Mouse (Mus musculus) frontal cortex, adult (tissue): ENCODE measurements around the gene BC107364.
"Not testable (repeated sequence)": the region's sequence is repeated elsewhere in the genome, so short reads cannot be mapped to it uniquely, and the experiment has no call there.

Source experiments
- ATAC-seq: cut with Nextera tagmentation; 2 replicates; pipeline ENCODE4 v1.9.2; 2017; ENCODE audit warnings: mild to moderate bottlenecking, moderate library complexity, mixed read lengths; ENCODE audit not compliant: low TSS enrichment

The BC107364 gene

DNA sequence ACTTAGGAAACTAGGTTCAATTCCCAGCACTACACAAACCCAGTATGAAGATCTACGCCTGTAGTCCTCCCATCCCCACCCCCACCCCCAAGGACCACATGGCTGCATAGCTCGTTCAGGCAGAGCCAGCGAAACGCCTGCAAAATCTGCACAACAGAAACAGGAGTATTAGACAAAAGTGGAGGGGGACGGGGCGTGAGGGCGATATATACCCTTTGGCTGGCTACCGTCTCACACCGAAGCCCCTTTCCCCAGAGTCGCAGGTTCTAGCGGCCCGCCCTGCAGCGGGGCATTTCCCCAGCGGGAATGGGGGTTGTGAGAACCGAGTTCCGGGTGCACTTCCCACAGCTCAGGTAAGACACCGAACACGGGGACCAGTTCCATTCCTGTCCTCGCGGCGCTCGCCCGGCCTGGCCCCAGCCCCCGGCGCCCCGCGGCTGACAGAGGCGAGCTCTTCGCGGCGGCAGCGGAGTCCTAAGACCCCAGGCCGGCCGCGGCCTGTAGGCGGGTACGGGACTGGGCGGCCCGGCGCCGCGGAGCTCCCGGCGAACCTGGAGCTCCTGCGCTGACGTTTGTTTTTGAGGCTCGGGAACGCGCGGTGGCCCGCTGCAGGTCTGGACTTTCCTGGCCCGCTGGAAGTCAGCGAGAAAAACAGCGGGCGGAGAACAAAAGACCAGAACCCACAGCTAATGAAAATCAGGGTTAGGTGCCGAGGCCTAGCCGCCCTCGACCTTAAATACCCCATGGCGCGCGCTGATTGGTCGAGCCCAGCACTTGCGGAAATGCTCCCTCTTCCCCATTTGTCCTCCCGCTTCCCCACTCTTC lies 37.8 kb downstream of the BC107364 start:
- peak; percentile 41; the same call in 1 of the 2 replicates for ATAC-seq

DNA sequence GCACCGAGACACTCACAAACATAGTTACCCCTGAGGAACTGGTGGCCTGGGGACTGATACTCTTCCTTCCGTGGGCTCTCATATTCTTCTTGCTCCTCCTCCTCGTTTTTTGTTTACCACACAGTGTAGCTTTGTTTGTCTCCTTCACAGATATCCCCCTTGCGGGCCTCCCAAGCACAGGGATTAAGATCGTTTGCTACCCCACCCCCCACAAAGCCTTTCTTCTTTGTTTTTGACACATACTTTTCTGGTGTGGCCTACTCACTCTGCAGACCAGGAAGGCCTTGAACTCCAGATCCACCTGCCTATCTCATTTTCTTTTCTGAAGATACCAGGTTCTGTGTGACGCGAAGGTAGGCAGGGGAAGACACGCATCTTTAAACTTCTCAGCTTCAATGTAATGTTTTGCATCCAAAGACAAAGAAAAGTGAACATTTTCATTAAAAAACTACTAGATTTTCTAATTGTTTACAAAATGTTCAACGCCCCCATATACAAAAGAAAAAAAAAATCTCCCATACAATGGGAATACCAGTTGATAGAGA lies 38.5 kb downstream of the BC107364 start:
- no peak for ATAC-seq

DNA sequence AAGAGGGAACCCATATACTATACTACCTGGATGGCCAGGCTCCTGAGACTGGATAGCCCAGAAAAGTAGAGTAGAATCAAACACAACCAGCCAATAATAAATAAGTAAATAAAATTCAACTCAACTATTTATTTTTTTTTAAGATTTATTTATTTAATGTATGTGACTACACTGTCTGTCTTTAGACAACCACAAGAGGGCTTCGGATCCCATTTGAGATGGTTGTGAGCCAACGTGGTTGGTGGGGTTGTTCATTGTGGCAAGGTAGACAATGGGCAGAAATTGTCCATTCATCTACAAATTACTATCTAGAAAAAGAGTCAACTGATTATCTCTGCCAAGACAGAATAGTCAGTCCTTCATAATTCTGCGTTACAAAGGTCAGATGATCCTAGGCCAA lies 40.3 kb downstream of the BC107364 start:
- ATAC-seq = no peak

DNA sequence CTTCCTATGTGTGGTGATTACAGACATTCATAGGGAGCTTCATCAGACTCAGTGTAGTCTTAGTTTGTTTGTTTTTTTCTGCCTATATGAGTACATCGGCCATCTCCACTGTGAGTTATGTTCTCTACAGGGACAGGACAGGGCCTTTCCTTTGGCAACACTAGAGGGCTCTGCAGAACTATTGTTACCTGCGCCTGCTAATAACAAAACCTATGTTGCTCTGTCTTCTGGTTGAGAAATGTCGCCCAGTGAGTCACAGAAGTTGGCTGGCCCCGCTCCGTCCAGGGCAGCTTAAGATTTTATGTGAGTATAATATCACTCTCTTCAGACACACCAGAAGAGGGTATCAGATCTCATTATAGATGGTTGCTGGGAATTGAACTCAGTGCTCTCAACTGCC lies 41.1 kb downstream of the BC107364 start:
- ATAC-seq = no peak

DNA sequence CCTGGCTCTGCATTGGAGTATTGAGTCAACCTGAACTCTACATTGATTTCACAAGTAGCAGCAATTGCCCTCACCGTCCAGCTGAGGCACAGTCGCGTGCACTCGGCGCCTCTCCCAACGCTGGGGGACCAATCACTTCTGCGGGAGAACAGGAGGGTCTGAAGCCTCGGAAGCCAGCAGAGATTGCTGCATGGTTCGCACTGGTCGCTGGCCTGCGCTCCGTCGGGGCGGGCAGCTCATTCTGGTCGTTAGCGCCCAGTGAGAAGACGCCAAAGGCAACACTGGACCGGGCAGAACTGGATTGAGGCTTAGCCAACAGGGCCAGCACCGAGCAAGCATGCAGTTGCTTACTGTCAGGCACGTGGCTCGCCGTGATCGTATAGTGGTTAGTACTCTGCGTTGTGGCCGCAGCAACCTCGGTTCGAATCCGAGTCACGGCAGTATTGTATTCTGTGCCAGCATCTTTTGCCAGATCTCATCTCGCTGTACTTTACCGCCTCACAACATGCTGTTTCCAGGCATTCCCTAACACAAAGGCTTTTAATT lies 42.3 kb downstream of the BC107364 start:
- no peak for ATAC-seq

DNA sequence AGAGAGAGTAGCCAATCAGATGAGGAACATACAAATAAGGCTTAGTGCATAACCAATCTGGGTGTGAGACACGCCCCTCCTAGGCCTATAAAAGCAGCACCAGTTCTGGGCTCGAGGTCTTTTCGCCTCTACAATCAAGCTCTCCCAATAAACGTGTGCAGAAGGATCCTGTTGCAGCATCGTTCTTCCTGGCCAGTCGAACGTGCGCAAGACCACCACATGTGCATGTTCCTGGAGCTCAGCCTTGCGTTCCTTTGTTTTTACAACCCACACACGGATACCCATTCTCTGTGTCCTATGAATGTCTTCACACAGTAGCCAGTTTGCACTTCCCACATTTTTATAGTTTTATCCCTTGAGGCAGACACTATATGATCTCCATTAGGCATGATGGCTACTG lies 44.0 kb downstream of the BC107364 start:
- ATAC-seq = not testable (repeated sequence)

DNA sequence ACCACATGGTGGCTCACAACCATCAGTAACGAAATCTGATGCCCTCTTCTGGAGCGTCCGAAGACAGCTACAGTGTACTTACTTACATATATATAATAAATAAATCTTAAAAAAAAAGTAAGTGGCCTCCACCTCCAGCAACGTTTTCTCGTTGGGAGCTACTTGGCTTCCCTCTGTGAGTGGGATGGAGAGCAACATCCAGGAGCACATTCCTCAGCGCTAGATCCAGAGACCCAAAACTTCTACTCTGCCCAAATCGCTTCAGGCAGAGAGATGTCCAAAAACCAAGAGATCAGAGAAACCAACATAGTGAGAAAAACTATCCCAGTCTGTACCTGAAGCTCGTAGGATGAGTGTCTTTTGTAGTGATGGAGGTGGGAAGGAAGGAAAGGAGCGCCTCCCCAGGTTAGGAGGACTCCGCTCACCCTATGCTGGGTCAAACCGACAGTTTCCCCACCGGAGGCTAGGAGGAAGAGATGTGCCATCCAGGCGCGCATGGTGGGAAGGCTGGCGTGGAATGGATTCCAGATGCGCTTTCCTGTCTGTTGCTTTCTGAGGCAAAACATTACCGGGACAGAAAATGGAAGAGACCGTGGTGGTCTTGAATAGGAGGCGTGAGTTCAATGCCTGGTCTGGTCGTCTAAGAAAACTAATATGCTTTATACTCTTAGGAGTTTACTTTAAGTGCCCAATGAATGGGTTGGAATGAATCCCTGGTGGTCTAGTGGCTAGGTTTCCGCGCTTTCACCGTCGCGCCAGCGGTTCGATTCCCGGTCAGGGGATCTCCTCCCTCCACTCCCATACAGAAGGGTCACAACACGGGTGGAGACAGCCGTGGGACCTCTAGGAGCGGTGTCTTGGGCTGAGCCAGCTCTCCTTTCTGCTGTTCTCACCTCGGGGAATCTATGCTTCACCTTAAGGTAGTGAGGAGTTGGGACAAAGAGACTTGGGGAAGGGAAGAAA lies 46.3 kb downstream of the BC107364 start:
- no peak for ATAC-seq

DNA sequence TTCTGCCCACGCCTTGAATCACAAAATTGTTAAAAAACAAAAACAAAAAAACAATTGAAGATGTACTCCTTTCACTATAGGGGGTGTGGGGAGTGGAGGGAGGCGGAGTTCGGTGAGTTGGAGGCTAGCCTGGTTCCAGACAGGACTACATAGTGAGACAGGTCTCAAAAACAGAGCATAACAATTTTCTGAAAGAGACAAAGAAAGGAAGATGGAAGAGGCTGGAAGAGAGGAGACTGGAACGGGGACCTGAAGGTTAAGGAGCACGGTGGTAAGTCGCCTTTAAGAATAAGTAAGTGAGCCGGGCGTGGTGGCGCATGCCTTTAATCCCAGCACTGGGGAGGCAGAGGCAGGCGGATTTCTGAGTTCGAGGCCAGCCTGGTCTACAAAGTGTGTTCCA lies 47.1 kb downstream of the BC107364 start:
- ATAC-seq = no peak

DNA sequence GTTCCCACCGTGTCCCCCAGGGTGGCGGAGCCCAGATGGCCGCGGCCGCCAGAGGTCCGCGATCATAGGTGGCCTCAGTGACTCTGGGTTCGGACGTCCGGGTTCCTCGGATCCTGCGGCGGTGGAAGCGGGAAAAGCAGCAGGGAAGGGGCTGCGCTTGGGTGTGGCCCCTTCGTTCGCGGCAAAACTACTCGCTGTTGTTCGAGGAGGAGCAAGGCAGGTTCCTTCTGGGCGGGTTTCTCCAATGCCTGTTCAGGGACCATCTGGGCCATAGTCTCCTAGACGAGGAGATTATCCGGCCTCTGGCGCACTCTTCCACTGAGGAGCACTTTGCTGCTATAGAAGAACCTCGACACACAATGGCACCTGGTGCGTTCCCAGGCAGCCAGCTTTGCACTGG lies 47.7 kb downstream of the BC107364 start:
- ATAC-seq = no peak

DNA sequence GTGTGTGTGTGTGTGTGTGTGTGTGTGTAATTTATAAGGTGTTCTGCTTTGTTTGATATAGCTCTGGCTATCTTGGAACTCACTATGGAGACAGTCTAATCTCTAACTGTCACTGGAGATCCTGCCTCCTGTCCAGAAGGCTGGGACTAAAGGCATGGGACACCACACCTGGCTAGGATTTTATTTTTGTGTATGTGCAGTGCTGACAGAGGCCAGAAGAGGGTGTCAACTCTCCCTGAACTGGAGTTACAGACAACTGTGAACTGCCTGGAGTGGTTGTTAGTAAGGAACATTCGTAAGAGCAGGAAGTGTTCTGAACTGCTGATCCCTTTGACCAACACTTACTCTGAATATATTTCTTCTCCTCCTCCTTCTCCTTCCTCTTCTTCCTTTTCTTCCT lies 49.1 kb downstream of the BC107364 start:
- ATAC-seq = no peak

DNA sequence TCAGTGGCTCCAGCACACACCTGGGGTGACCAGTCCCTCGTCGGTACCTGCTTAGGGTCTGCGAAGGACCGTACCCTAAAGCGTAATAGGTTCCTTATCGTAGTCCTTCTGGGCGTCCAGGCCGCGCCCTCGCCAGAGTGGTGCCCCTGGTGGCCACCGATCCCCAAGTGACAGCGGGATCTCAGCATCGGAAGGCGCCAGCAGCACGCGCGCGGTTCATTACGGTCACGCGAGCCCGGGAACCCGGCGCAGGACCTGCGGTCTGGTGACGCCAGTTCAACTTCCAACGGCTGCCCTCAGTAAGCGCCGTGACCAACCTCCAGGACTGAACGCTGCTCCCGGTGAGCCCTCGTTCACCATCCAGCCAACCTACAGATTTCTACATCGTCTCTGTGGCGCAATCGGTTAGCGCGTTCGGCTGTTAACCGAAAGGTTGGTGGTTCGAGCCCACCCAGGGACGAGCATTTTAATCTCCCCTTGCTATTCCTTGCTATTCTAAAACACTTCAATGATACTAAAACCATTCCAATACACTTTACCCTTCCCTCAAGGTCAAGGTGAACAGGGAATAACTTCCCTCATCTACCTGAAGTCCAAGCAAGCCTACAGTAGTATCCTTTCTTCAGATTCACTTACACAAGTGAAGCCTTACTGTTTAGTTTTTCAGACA lies 50.1 kb downstream of the BC107364 start:
- ATAC-seq = no peak

DNA sequence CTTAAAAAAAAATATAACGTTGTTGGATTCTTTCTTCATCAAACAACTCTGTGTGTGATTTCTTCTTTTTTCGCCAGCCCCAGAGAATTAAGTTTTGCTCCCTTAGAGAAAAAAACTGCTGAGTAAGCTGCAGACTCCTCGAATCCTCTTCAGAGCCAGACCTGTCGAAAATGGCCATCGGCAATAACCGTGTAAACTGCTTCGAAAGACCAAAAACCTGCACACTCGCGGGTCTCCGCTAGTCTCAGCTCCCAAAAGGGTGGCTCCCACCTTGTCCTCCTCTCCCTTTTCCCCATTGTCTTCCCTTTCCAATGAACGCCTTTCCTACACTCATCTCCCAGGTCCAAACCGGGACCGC lies 50.7 kb downstream of the BC107364 start:
- no peak for ATAC-seq

DNA sequence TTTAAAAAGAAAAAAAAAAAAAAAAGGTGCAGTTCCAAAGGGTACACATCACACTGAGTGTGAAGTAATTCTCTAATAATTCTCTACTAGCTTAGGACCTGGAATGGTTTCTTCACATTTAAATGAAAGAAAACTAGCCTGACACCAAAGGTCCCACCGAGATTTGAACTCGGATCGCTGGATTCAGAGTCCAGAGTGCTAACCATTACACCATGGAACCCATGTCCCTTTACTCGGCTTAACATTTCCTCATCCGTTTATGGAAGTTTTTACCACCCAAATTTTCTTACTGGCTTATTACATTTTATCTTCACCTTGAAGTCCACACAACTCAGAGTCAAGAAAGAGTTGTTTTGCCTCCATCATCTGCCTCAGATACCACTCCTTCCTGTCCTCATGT lies 53.2 kb downstream of the BC107364 start:
- ATAC-seq = no peak

DNA sequence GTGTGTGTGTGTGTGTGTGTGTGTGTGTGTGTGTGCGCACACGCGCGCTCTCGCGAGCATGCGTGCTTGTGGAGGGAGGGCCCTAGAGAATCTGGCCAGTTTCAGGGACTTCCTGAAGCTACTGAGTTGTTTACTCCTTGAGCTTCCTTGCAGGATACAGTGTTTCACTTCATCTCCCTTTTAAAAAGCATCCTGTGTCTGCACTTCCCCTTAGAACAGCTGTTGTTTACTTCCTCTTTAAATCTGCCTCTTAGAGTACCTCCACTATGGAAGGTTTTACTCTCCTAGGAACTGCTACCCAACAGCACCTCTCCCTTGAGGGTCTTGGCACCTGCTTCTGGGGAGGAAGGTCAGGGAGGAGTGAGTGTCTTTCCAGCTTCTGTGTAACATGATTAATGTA lies 55.2 kb downstream of the BC107364 start:
- ATAC-seq = no peak

DNA sequence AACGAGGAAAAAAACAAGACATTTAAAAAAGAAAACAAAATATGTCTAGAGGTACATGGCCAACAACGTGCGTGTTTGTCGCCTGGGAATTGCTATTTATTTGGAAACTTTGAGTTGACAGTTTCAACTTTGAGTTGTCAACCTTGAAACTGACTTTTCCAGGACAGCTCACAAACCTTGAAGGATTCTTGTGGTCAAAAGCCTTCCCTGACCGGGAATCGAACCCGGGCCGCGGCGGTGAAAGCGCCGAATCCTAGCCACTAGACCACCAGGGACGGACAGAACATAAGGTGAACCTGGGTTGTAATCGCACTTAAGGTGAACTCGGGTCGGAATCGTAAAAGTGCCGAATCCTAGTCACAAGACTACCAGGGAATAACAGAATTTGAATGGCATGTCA lies 64.9 kb downstream of the BC107364 start:
- not testable (repeated sequence) for ATAC-seq
